Mouse (Mus musculus) testis, postnatal 14 days (tissue): ENCODE measurements around the gene Clca4a.
"Not testable (repeated sequence)": the region's sequence is repeated elsewhere in the genome, so short reads cannot be mapped to it uniquely, and the experiment has no call there.

ENCODE experiments used
- DNase-seq: peaks from one replicate; pipeline ENCODE4 v3.0.0; 2021; ENCODE audit warnings: low spot score

The Clca4a gene

DNA sequence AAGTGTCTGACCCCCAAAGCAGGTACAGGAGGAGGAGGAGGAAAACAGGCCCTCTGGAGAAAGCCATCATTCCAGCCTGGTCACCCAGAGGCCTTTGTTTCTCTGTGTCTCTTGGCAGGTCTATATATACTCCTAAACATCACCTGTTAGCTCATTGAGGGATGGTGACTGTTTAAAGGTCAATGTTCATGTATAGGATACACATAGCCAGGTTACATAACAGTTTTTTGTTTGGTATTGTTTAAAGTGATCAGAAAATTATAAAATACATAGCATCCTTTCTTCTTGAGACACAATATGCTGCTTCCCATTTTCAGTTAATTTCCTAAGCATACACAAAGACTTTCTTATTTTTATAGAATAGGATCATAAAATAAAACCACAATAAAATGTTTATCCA, at the start of gene Clca4a:
Gene Clca4a, minus strand, starts transcription at position 101 of the 400 bp plus-strand sequence.
- DNase-seq = no peak

DNA sequence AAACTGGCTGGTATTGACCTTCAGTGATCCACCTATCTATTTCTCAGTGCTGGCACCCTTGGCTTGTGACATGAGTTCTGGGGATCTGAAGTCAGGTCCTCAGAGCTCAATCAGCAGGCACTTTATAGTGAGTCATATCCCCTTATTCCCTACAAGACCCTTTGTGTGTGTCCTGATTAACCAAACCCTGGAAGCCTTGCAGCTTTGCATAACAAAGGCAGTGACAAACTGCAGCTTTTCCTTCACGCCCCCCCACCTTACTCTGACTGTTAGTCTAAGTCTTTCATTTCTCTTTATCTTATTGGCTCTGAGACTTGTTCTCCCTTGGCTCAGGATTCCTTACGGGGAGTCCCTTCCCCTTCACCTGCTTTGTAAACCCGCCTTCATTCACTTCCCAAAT, 43.0 kb upstream of the Clca4a start:
- no peak for DNase-seq

DNA sequence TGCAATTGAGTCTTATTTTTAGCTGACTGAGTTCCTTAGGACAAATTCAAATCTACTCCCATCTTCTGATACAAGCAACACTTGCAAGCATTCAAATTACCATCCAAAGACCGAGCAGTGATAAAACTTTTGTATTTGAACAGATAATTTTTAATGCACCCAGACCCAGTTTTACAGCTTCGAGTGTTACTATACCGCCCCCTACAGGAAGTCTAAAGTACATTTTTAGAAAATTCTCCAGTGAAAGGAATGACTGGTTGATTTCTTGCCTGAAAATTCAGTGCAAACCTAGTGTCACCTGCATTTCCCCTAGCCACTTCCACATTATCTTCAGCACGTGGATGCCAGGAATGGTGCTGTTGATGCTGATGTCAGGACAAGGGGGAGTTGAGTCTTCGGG, 29.6 kb upstream of the Clca4a start:
- no peak for DNase-seq

DNA sequence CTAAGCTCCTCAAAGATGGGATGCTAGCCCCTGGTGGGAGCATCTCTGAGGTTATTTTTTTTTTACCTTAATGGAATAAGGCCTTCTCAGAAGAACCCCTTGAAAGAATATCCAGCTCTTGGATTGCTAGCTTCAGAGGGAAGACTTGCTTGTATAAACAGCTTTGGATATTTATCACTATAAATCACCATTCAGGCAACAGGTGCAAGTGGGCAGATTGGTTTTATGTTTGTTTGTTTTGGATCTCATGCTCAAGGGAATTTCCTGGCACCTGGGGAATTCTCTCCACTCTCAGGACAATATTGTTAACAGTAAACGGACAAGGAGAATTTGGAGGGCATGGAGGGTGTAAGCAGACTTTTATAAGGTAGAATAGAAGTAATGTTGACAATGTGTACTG, 26.1 kb upstream of the Clca4a start:
- no peak for DNase-seq

DNA sequence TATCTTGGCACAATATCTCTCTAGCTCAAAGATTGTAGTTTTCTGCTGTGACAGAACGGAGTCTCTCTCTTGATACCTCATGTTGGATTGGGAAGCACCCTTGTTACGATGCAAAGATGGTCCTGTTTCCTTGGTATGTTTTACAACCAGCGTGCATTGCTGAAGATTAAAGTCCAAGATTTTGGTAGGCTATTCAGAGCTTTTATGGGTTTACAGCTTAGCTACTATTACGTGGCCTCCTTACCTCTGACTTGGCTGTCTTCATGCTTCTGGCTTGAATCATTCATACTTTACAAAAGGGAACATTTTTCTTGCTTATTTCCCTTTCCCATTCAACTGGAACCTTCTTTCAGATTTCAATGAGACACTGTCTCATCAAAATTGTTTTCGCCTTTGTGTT, 18.2 kb upstream of the Clca4a start:
- DNase-seq = no peak

DNA sequence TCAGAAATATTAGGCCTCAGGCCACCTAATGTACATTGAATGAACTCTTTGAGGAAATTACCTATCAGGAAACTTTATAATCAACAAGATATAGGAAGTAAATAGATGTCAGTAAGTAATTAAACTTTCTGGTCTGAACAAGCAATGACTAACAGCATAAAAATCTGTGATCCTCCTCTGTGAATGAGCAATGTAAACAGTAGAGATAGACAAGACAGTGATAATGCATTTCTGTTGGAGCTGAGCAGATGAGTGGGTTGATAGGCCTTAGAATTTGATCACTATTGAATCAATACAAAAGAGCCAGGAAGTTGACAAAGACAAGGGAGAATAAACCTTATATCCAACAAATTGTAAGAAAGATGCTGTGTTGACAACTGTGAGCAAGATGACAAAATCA, 17.8 kb upstream of the Clca4a start:
- DNase-seq = no peak

DNA sequence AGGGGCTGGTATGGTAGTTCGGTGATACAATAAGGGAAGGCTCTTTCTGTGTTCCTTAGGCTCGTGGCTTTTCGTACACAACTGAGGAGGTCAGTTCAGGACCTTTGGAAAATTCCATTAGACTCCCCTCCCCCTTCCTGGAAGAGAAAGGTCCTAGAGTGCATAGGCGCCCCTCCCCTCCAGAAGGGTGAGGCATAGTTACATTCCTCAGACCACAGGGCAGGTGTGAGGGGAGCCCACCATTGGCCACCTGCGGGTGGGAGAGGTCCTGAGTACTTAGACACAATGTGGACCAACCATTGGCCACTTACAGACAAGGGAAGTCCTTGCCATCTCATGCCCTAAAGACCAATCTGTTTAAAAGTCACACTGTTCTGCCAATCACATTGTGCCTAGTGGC, 11.0 kb upstream of the Clca4a start:
- DNase-seq = no peak

DNA sequence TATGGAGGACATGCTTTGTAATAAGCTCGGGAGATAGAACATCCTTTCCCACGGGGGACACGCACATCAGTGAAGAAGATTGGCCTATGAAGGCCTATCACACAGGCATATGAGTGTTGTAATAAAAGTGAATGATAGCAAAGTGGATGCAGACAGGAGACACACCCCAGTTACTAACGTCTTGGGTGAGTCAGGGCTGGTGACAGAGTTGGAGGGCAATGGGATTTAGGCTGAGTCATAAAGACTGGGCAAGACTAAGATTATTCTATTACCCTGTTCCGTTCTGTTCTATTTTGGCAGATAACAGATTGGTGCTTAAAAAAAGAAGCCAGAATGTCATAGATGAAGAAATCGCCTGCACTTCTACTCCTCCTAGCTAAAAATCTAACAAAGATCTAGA, 5.7 kb upstream of the Clca4a start:
- DNase-seq = no peak

DNA sequence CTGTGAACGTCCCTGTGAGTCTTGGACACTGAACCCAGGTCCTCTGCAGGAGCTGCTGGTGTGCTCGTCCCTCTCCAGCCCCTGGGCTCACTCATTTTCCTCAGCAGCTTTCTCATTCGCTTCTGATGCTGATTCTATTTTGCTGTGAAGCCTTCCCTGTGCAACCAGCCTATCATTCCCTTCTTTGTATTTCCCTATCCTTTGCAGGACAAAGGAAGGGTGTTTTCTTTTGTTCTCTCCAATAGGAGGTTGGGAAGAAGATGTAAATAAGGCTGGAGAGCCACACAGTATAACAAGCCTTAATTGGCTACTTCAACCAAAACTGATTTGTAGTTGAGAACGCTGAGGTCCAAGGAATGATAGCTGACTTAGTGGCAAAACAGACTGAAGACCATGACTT, 2.8 kb upstream of the Clca4a start:
- no peak for DNase-seq

DNA sequence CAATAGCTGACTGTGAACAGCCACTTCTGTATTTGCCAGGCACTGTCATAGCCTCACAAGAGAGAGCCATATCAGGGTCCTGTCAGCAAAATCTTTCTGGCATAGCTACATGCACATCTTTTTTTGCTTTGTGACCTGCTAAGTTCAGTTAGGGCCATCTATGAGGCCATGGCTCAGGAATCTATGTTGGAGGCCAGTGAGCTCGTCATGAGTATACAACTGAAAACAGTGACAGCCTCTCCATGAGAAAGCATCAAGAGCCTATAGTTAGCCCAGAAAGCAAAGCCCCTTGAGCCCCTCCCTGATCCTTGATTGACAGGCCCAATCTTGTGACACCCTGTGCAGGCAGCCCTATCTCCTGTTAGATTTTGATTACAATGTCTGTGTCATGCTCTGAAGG, 1.2 kb upstream of the Clca4a start:
- DNase-seq = no peak

DNA sequence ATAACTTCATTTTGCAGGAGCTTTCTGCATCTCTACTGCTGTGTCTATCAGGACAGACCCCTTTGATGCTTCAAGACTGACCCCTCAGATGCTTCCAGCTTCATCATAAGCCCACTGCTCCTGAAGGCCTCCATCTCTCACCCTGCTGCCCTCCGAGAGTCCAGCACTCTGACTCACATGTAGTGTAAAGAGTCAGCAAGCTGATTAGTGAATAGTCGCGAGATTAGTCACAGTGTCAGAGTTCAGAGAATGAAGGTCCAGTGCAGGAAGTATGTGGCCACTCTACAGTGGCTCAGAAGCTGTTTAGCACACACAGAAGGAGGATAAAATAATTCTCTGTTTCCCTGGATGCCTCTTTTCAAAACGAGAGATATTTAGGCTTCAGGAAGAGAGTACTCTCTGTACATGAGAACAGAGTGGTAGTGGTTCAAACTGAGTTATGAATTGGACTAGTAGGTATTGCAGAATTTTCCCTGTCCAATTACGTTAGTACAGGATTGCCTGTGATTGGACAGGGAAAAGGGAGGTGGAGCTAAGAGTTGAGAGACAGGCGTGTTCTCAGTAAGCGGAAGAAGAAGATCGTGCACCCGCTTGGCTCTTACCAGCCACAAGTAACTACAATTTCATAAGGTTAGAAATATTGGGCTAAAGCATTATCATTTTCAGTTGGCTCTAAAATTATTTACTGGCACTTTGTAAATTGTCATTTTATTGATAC, 3.1 kb downstream of the Clca4a start:
- no peak for DNase-seq

DNA sequence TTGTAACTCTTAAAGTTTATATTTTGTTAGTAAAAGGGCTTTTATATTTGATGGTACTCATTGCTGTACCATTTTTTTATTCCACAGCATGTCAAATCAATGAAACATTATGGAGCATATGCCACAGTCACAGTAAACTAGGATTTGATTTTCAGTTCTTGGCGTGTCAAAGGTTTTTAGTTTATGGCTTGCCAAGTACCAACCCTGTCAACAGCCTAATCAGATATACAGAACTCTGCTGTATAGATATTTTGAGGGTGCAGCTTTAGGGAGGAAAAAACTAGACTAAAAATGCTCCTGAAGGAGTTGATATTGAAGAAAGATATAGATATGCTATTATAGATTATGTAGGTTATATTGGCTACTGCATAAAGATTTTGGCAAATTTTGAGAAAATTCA, 5.1 kb downstream of the Clca4a start:
- no peak for DNase-seq

DNA sequence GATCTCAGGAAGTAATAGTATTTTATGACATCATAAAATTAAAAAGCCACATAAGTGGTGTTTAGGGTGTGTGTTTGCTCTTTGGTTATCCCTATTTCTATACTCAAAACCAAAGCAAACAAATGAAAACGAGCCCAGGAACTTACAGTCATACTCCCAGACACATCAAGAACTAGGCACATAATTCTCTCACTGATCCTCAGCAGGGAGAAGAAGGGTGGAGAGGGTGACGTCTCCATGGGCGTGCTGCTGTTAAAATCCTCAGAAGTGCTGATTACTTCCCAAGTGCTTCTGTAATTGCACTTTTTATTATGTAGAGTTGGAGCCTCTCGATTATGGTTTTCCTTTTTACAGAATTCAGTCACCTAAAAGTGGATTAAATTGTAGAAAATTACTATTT, 8.8 kb downstream of the Clca4a start:
- no peak for DNase-seq

DNA sequence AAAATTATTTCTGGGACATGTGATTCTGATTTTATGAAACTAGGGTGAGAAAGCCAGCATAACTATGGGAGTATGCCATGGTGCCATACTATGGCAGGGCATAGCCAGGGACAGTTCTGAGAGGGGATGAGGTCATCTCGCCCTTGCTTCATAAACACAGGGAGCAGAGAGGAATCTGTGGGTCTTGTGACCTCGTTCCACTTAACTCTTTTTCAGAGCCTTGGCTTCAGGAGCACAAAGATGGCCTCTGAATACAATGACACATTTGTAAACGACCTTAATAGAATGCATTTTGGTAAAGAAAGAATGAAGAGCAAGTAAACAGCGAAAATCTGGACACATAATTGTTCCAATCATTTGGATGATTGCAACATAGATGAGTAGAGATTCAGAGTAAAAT, 24.0 kb downstream of the Clca4a start:
- no peak for DNase-seq

DNA sequence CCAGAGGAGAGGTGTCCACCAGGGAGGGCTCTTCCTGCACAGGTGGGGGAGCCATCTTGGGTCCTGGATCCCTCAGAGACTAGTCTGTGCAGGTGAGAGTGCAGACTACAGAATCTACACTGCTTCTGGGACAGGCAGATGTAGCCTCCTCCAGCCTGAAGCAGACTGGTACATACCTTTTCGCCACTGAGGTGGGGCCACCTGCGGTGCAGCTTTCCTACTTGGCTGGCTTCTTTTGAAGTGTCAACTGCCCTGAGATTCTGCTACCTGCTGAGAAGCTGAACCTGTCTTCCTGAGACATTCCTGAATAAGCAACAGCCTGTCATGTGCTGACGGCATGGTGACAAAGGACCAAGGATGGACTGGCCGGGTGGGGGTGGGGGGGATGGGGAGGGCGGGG, 27.5 kb downstream of the Clca4a start:
- DNase-seq = not testable (repeated sequence)

DNA sequence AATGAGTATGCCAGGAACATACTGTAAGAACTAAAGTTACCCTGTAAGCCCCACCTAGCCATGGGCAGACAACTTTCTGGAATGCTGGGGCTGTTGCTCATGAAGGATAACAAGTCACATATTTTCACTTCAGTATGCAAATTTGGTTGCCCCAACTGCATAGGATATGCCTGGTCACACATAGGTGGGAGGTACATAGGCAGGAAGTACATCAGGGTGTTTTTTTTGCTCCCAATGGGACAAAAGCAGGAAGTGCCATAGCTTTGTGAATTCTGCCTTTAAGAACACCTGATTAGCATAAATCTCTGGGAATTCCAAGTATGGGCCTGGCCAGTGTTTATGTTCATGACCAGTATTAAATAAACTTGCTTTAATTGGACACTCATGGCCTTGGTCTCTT, 41.2 kb downstream of the Clca4a start:
- DNase-seq = not testable (repeated sequence)

DNA sequence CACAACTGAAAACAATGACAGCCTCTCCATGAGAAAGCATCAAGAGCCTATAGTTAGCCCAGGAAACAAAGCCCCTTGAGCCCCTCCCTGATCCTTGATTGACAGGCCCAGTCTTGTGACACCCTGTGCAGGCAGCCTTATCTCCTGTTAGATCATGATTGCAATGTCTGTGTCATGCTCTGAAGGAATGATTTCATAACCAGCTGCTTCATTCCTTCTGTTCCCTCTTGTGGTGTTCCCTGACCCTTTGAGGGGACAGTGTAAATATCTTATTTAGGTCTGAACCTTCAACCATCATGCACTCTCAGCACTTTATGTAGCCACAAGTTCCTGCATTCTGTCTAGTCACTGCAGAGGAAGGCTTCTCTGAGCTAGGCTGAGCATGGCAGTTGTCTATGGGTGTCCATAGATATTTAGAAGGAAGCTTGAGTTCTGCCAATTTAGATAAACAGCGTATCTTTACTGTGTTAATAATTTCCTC, 41.8 kb downstream of the Clca4a start:
- no peak for DNase-seq

DNA sequence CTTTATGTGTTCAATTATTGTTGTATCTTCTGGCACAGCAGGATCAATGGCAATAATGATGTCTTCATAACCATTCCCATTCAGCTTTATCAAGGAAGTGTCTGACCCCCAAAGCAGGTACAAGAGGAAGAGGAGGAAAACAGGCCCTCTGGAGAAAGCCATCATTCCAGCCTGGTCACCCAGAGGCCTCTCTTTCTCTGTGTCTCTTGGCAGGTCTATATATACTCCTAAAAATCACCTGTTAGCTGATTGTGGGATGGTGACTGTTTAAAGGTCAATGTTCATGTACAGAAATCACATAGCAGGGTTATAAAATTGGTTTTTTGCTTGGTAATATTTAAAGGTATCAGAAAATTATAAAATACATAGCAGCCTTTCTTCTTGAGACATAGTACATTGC, 42.5 kb downstream of the Clca4a start, which contains the start of gene Clca4b:
Gene Clca4b, minus strand, starts transcription at position 195 of the 400 bp plus-strand sequence.
- no peak for DNase-seq

DNA sequence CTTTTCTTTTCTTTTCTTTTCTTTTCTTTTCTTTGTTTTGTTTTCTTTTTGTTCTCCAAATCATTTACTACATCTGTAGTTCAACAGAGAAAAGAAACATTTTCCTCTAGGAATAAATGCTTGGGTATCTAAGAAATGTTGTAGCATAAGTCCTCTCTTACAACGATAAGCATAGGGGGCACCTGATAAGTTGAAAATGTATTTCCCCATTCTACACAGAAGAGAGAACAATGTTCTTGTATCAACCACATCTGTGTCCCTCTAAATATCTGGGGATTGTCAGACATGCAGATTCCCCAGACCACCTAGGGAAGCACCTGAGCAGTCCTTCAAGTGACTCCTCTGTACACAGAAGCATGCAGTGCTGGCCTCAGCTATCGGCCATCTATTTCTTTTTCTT, 60.8 kb downstream of the Clca4a start:
- no peak for DNase-seq
